ENCODE assay signal across 8 mouse cellular contexts in the genomic region with DNA sequence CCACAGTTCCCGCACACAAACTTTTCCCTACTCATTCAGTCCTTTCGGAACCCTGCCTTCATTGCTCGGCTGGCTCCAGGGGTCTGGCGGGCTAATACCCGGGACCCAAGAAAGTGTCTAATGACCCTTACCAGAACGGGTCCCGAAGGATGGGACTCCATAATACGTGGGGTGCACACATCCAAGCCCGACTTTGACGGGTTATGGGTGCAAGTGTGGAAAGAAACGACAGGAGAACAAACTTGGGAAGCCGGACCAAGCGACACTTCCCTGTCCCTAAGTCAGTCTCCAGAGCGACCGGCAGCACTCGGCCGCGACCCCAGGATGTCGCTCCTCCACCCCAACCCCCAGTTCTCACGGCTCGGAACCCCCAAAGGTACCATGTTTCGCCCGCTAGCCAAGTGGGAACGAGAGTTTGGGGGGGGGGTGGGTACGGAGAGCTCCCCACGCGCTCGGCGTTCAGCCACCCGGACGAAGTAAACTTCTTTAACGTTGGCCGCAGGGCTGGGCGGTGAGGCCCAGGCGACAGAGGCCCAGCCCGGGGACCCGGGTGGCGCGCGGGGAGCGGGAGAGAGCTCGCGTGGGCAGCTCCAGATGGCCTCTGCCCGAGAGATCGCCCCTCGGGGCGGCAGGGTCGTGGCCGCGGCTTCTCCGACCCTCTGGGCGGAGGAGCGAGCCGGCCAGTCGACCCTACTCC. TPM values are rescaled to one million over a fixed set of nuclear protein-coding genes. Genes with fewer than 3 reads are reported as not detected.
DNase-seq lines count a peak whose midpoint lies in the region; ATAC-seq and TF ChIP-seq lines count a peak whose summit lies in the region.
"Had no signal": no experiment of that assay in that cellular context is flagged by ENCODE, and none has a peak within 500 bp of the region (broad histone marks: within the 10 kb centered on the region; RNA-seq: fewer than 3 reads in every experiment).

No protein-coding gene starts in this region.

- peaks cover 15% of the 10 kb centered on the region for H3K4me1 ChIP-seq in testis, adult 2 months (ENCODE audit: control insufficient read depth, insufficient read depth, low read length)
- peaks cover 35% of the 10 kb centered on the region for H3K4me1 ChIP-seq in heart, embryonic 13.5 days
- H3K4me1 ChIP-seq in liver, embryonic 14.5 days (replicated peaks; ENCODE audit: control insufficient read depth in 2 of 2, insufficient read depth in 2 of 2, low read length in 1 of 2), result no peaks in the 10 kb centered on the region

- peak overlapping the region; percentile 92 for H3K4me2 ChIP-seq in heart, embryonic 13.5 days
- H3K4me2 ChIP-seq in liver, embryonic 14.5 days (ENCODE audit: low read depth), result peak overlapping the region; percentile 49

- no peaks in the 10 kb centered on the region for H3K36me3 ChIP-seq in testis, adult 2 months (ENCODE audit: control insufficient read depth, insufficient read depth, low read length)
- H3K36me3 ChIP-seq in heart, embryonic 13.5 days, result no peaks in the 10 kb centered on the region
- no peaks in the 10 kb centered on the region for H3K36me3 ChIP-seq in liver, embryonic 14.5 days (replicated peaks; ENCODE audit: control insufficient read depth, insufficient read depth, low read depth)

- H3K9me3 ChIP-seq in heart, embryonic 13.5 days, result no peaks in the 10 kb centered on the region
- H3K9me3 ChIP-seq in liver, embryonic 14.5 days (ENCODE audit: control insufficient read depth, low read length), result no peaks in the 10 kb centered on the region

- WGBS in heart, embryonic 13.5 days, result under 1% methylated on average over 55 of the region's 55 CpGs
- WGBS in liver, embryonic 14.5 days (ENCODE audit: insufficient replicate concordance), result under 1% methylated on average over 55 of the region's 55 CpGs

- ATAC-seq in heart, embryonic 13.5 days (ENCODE audit: extremely low read depth, insufficient number of reproducible peaks, low FRiP score, low TSS enrichment), result no peak
- no peak for ATAC-seq in liver, embryonic 14.5 days (ENCODE audit: insufficient read depth)

- TF ChIP-seq EP300 in liver, embryonic 14.5 days (IDR thresholded peaks at IDR 0.05; ENCODE audit: low read depth), result no peak

- TF ChIP-seq CTCF in testis, adult 2 months (IDR thresholded peaks at IDR 0.05; ENCODE audit: control insufficient read depth, insufficient read depth, insufficient replicate concordance, low read depth, low read length), result no peak
- TF ChIP-seq CTCF in liver, embryonic 14.5 days (IDR thresholded peaks at IDR 0.05; ENCODE audit: low read depth), result no peak

- peaks cover 7% of the 10 kb centered on the region for H3K27me3 ChIP-seq in testis, adult 2 months (ENCODE audit: control insufficient read depth, insufficient read depth, low read length)
- peaks cover 46% of the 10 kb centered on the region for H3K27me3 ChIP-seq in heart, embryonic 13.5 days (replicated peaks)
- H3K27me3 ChIP-seq in liver, embryonic 14.5 days (ENCODE audit: control insufficient read depth, insufficient read depth, low read length), result peaks cover 85% of the 10 kb centered on the region

- peak overlapping the region; percentile 94 for H3K9ac ChIP-seq in heart, embryonic 13.5 days
- H3K9ac ChIP-seq in liver, embryonic 14.5 days (replicated peaks), result peak overlapping the region; percentile 31; the same call in 1 of the 2 replicates

- no peak for TF ChIP-seq POLR2A in testis, adult 2 months (IDR thresholded peaks at IDR 0.05; ENCODE audit: control insufficient read depth, low read depth, low read length)

- H3K4me3 ChIP-seq in testis, adult 2 months (ENCODE audit: control insufficient read depth, low read depth, low read length), result peak overlapping the region; percentile 28
- peak overlapping the region; percentile 81 for H3K4me3 ChIP-seq in heart, embryonic 13.5 days
- H3K4me3 ChIP-seq in liver, embryonic 14.5 days (ENCODE audit: insufficient read depth in 1 of 2, low read depth in 2 of 2, low read length in 2 of 2), result peak overlapping the region; percentile 42 to 50
- H3K4me3 ChIP-seq: myocyte had no signal

- no peak overlapping the region for H3K27ac ChIP-seq in testis, adult 2 months (ENCODE audit: control insufficient read depth, insufficient read depth, low read depth, low read length)
- H3K27ac ChIP-seq in heart, embryonic 13.5 days (replicated peaks), result peak overlapping the region; percentile 93
- H3K27ac ChIP-seq in liver, embryonic 14.5 days, result no peak overlapping the region

- DNase-seq in testis, postnatal 10 days (ENCODE audit: low spot score), result no peak
- no peak for DNase-seq in liver, embryonic 14.5 days (ENCODE audit: low read depth in 3 of 3, low spot score in 3 of 3)
- DNase-seq in frontal cortex, adult 2 months (ENCODE audit: extremely low spot score in 1 of 2, low spot score in 1 of 2), result no peak
- DNase-seq in thymus, postnatal 36 days, result no peak
- no peak for DNase-seq in T-cell, adult 2 months (ENCODE audit: low spot score)

RNA-seq across cellular contexts. Expression of gene Sall1, which starts 2.4 kb away (rescaled TPM):
- polyA plus RNA-seq in testis, adult 2 months (2012; rRNA removed), result 0.38 and 0.58 TPM in 2 replicates
- 3.9 and 4.1 TPM in 2 replicates for polyA plus RNA-seq in heart, embryonic 13.5 days (2015; fragmentation: Nextera tagmentation; extraction: Ambion mirVana)
- polyA plus RNA-seq in liver, embryonic 14.5 days (2012; rRNA removed), result 1.6 and 1.7 TPM in 2 replicates
- polyA plus RNA-seq in liver, embryonic 14.5 days (2014; fragmentation: Nextera tagmentation; extraction: Ambion mirVana), result 1.0 and 1.1 TPM in 2 replicates
- polyA plus RNA-seq in frontal cortex, adult 2 months (2012; rRNA removed), result 45.9 and 49.4 TPM in 2 replicates
- polyA plus RNA-seq: myocyte had no signal

Comparison
In these comparisons a context has a peak if more than half of its experiments do, and no peak if none do; other contexts are left out.
1. H3K4me3 ChIP-seq: peak in every context shown above with its lines; median percentile 81 in heart, embryonic 13.5 days; 46 in liver, embryonic 14.5 days; 28 in testis, adult 2 months.